Mouse (Mus musculus) liver, embryonic 11.5 days (tissue): Measurements from ENCODE around the gene Cpsf3. TPM values are rescaled to one million over a fixed set of nuclear protein-coding genes. Genes with fewer than 3 reads are reported as not detected.

Experiments used
- ATAC-seq: fragments of 200-750 bp; cut with Nextera tagmentation; replicated peaks from 2 replicates; pipeline ENCODE4 v1.8.0; 2017; ENCODE audit warnings: moderate number of reproducible peaks, mild to moderate bottlenecking, moderate TSS enrichment, moderate library complexity; ENCODE audit not compliant: low FRiP score
- DNase-seq: peaks from one replicate; pipeline ENCODE4 v3.0.0-alpha.2; 2017; ENCODE audit warnings: low spot score
- H3K27ac ChIP-seq: fragments of 300-500 bp; sonication (generic); 2 replicates; pipeline ENCODE4 v1.5.1; 2014; ENCODE audit warnings: mild to moderate bottlenecking, low read depth, low read length, control low read depth
- H3K27me3 ChIP-seq: fragments of 300-500 bp; sonication (generic); replicated peaks from 2 replicates; pipeline ENCODE4 v1.6.1; 2014; ENCODE audit warnings: low read length, mixed read lengths; ENCODE audit not compliant: control insufficient read depth, insufficient read depth
- H3K36me3 ChIP-seq: fragments of 300-500 bp; sonication (generic); 2 replicates; pipeline ENCODE4 v1.6.1; 2014; ENCODE audit warnings: mild to moderate bottlenecking, low read length, moderate library complexity, mixed read lengths; ENCODE audit not compliant: control insufficient read depth, insufficient read depth
- H3K4me1 ChIP-seq: fragments of 300-500 bp; sonication (generic); replicated peaks from 2 replicates; pipeline ENCODE4 v1.6.1; 2014; ENCODE audit warnings: low read length, mixed read lengths; ENCODE audit not compliant: control insufficient read depth, insufficient read depth
- H3K4me2 ChIP-seq: fragments of 300-500 bp; sonication (generic); 2 replicates; pipeline ENCODE4 v1.6.1; 2014; ENCODE audit warnings: mild to moderate bottlenecking, control low read depth, moderate library complexity
- H3K4me3 ChIP-seq: fragments of 300-500 bp; sonication (generic); 2 replicates; pipeline ENCODE4 v1.5.1; 2014; ENCODE audit warnings: low read depth, low read length, control low read depth
- H3K9ac ChIP-seq: fragments of 300-500 bp; sonication (generic); 2 replicates; pipeline ENCODE4 v1.6.1; 2014; ENCODE audit warnings: low read depth, low read length, control low read depth
- H3K9me3 ChIP-seq: fragments of 300-500 bp; sonication (generic); 2 replicates; pipeline ENCODE4 v1.6.1; 2016; ENCODE audit warnings: low read length, inconsistent platforms, mixed read lengths; ENCODE audit not compliant: control insufficient read depth
- WGBS: fragments of 180-500 bp; shearing (Covaris S2); extraction: QIAGEN DNeasy Blood & Tissue Kit; methylation state at CpG from one replicate; pipeline ENCODE4 v1.1.7; 2014; 5-methylcytosine and 5-hydroxymethylcytosine counted together
- polyA plus RNA-seq: library from polyadenylated mRNA; unstranded; fragments of >200 nt; fragmentation: Nextera tagmentation; extraction: Ambion mirVana; gene quantifications from 2 replicates; pipeline ENCODE4 v1.2.1, GENCODE M21; 2014

The Cpsf3 gene
- polyA plus RNA-seq, 1 experiment from 2014 or later = 110 TPM

DNA sequence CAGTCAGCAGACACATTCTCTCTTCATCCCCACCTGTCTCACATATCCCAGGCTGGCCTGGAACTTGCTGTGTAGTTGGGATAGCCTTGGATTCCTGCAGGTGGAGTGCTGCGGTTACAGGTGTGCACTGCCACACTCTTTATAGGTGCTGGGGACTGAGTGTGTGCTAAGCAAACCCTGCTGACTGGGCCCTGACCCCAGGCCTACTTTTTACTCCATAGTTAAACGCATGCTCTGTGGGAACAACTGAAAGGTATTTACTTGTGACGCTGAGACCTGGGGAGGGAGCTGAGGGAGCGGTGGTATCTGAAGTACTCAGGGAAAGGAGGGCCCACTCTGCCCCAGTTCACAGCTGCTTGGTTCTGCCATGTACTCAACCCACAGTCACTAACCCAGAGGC lies 37.1 kb downstream of the Cpsf3 start:
- WGBS = 83% methylated on average over 4 of the region's 4 CpGs
- Histone ChIP-seq H3K9ac (no peak overlapping the region), H3K27ac (no peak overlapping the region), H3K36me3 (peaks cover 27% of the 10 kb centered on the region), H3K9me3 (no peaks in the 10 kb centered on the region), H3K4me1 (0 out of 2 replicates have a peak, but pooled peaks cover 2% of the 10 kb centered on the region), H3K4me2 (no peak overlapping the region), H3K4me3 (no peak overlapping the region), H3K27me3 (no peaks in the 10 kb centered on the region)
- no peak for ATAC-seq
- DNase-seq = no peak

DNA sequence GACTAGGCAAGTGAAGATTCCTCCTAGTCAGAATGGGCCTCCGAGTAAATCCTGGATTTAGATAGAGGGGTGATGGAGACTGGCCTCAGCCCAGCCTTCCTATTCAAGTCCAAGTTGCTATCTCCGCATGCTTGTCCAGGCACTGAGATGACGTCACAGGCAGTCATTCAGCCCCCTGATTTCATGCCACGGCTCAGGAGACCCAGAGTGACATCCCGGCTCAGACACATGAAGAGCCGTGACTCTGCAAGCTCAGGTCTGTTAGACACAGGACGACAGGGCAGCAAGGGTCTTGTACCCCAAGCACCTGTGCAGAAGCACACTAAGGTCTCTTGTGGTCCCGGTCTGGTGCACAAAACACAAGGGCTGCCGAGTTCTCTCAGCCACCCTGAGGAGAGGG lies 37.7 kb downstream of the Cpsf3 start:
- Histone ChIP-seq H3K27ac (no peak overlapping the region), H3K36me3 (peaks cover 31% of the 10 kb centered on the region), H3K9ac (no peak overlapping the region), H3K4me3 (no peak overlapping the region), H3K27me3 (no peaks in the 10 kb centered on the region), H3K4me2 (no peak overlapping the region), H3K4me1 (no peaks in the 10 kb centered on the region), H3K9me3 (no peaks in the 10 kb centered on the region)
- ATAC-seq = no peak
- no peak for DNase-seq
- 83% methylated on average over 9 of the region's 9 CpGs for WGBS

- no peak overlapping the region for H3K4me2 ChIP-seq
- WGBS = 81% methylated on average over 5 of the region's 5 CpGs
- H3K4me3 ChIP-seq = no peak overlapping the region
- no peaks in the 10 kb centered on the region for H3K9me3 ChIP-seq
- H3K4me1 ChIP-seq = no peaks in the 10 kb centered on the region
- no peak overlapping the region for H3K9ac ChIP-seq
- DNase-seq = no peak
- H3K27me3 ChIP-seq = no peaks in the 10 kb centered on the region
- ATAC-seq = no peak
- H3K27ac ChIP-seq = no peak overlapping the region
- peaks cover 35% of the 10 kb centered on the region for H3K36me3 ChIP-seq
Observed at GRCm38 (mm10) chr12:21324101-21324500, 38.9 kb downstream of the Cpsf3 start.

GRCm38 (mm10) chr12:21325266-21325665 lies 40.1 kb downstream of the Cpsf3 start:
- no peak overlapping the region for H3K4me2 ChIP-seq
- no peak overlapping the region for H3K4me3 ChIP-seq

GRCm38 (mm10) chr12:21326325-21326724 lies 41.1 kb downstream of the Cpsf3 start:
- WGBS = 95% methylated on average over 3 of the region's 3 CpGs
- ATAC-seq (no peak), DNase-seq (no peak)
- H3K27ac ChIP-seq = no peak overlapping the region
- no peak overlapping the region for H3K4me3 ChIP-seq
- H3K9ac ChIP-seq = no peak overlapping the region
- H3K4me2 ChIP-seq = no peak overlapping the region
- H3K4me1 ChIP-seq = no peaks in the 10 kb centered on the region
- no peaks in the 10 kb centered on the region for H3K27me3 ChIP-seq
- peaks cover 44% of the 10 kb centered on the region for H3K36me3 ChIP-seq
- no peaks in the 10 kb centered on the region for H3K9me3 ChIP-seq

More at GRCm38 (mm10) chr12:21325266-21325665, 40.1 kb downstream of the Cpsf3 start:
- no peak overlapping the region for H3K27ac ChIP-seq
- H3K27me3 ChIP-seq = no peaks in the 10 kb centered on the region
- no peaks in the 10 kb centered on the region for H3K9me3 ChIP-seq
- no peak for ATAC-seq
- peaks cover 40% of the 10 kb centered on the region for H3K36me3 ChIP-seq
- 92% methylated on average over 8 of the region's 8 CpGs for WGBS
- no peak overlapping the region for H3K9ac ChIP-seq
- DNase-seq = no peak
- H3K4me1 ChIP-seq = no peaks in the 10 kb centered on the region

DNA sequence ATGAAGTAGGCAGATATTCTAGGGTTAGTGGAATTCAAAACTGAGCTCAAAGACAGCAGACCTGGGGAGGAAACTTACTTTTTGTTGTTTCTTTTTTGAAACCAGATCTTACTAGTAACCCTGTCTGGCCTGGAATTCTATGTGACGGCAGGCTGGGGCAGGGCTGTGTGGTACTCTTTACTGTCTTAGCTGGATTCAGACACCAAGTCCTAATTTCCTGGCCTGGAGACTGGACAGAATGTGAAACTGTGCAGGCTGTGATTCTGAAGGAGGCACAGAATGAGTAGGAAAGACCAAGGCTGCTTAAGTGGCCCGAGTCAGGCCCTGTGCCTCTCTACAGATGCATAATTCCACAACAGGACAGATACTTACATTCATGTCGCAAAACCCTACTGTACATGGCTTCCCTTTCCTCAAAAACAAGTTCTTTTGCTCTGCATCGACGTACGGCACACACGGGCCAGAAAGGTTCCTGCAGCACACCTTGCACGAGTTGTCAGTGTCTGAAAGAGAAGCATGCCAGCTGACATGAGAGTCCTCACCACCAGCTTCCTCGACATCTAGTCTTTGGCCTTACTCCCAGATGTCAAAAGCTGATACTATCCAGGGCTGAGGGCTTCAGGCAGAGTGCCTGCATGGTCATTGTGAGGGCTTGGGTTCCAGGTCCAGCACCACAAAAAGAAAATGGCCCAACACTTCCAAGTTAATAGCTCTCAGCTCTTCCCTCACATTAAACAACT lies 44.6 kb downstream of the Cpsf3 start:
- Histone ChIP-seq H3K9me3 (no peaks in the 10 kb centered on the region), H3K4me2 (no peak overlapping the region), H3K27me3 (no peaks in the 10 kb centered on the region), H3K4me3 (no peak overlapping the region), H3K36me3 (peaks cover 44% of the 10 kb centered on the region), H3K9ac (no peak overlapping the region), H3K4me1 (no peaks in the 10 kb centered on the region), H3K27ac (no peak overlapping the region)
- DNase-seq (no peak), ATAC-seq (no peak)
- whole genome bisulfite sequencing = 90% methylated on average over 9 of the region's 9 CpGs

DNA sequence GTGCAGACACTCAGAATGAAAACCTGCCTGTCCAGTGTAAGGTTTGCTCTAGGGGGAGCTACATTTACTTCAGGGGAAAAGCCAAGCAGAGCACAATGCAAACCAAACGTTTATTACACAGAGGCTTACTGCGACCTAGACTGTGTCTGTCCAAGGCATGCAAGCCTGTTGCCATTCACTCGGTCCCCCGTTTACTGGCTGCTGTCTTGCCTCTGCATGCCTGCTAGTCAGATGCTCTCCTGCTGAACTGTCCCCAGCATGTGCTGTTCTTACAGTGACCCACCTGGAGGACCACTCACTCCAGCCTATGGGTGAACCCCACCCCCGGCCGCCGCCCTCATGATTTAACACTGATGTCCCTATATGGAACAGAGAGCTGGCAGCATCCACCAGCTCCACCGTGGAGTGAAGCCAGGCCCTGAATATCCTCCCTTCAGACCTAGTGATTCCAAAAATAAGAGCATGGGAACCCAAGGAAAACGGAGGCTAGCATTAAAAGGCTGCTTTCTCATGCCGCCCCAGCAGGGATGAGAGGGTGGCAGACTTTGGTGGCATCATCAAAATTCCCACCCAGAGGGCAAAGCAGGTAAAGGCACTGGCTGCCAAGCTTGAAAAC lies 45.9 kb downstream of the Cpsf3 start:
- H3K9me3 ChIP-seq = no peaks in the 10 kb centered on the region
- no peak overlapping the region for H3K4me3 ChIP-seq
- H3K9ac ChIP-seq = no peak overlapping the region
- no peaks in the 10 kb centered on the region for H3K27me3 ChIP-seq
- no peak for ATAC-seq
- no peaks in the 10 kb centered on the region for H3K4me1 ChIP-seq
- H3K36me3 ChIP-seq = peaks cover 39% of the 10 kb centered on the region
- WGBS = 91% methylated on average over 10 of the region's 10 CpGs
- H3K4me2 ChIP-seq = no peak overlapping the region
- H3K27ac ChIP-seq = no peak overlapping the region
- DNase-seq = no peak

DNA sequence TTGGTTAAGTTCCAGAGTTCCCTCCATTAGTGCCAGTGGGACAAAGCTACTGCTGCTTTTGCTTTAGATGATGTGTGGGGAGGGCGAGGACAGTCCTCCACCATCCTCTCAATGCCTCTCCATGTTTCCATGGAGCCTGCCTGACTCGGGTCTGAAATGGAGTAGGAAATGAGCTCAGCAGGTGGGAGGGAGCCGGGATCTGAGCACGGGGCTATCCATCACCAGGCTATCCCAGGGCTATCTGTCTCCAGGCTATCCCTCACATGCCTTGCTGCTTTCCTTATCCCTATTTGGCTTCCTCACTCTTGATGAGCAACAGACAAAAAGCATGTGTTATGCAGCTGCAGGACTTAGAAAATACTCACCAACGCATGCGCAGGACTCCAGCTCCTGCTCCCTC lies 46.5 kb downstream of the Cpsf3 start:
- Histone ChIP-seq H3K4me1 (no peaks in the 10 kb centered on the region), H3K27ac (no peak overlapping the region), H3K4me3 (no peak overlapping the region), H3K36me3 (peaks cover 39% of the 10 kb centered on the region), H3K4me2 (no peak overlapping the region), H3K27me3 (no peaks in the 10 kb centered on the region), H3K9ac (no peak overlapping the region), H3K9me3 (no peaks in the 10 kb centered on the region)
- DNase-seq (no peak), ATAC-seq (no peak)
- 90% methylated on average over 6 of the region's 6 CpGs for WGBS

DNA sequence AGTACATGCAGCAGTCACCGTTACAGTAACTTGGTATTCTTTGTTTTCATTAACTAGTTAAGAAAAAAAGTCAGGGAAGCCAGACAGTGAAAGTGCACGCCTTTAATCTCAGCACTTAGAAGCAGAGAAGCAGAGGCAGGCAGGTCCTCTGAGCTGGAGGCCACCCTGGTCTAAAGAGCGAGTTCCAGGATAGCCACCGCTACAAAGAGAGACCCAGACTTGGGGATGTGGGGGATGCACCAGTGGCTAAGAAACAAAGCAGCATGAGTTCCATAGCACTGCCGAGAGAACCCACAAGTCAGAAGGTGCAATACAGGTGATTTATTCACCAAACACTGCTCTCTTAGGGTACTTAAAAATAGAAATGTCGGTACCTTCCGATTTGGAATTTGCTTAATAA lies 47.8 kb downstream of the Cpsf3 start:
- Histone ChIP-seq H3K36me3 (peaks cover 31% of the 10 kb centered on the region), H3K27me3 (no peaks in the 10 kb centered on the region), H3K4me2 (no peak overlapping the region), H3K9me3 (no peaks in the 10 kb centered on the region), H3K4me1 (no peaks in the 10 kb centered on the region), H3K9ac (no peak overlapping the region), H3K27ac (no peak overlapping the region), H3K4me3 (no peak overlapping the region)
- DNase-seq = no peak
- no peak for ATAC-seq
- WGBS = 95% methylated on average over 7 of the region's 7 CpGs
